Mouse (Mus musculus): ENCODE measurements around the gene Dusp8. TPM values are rescaled to one million over a fixed set of nuclear protein-coding genes. Genes with fewer than 3 reads are reported as not detected.

The Dusp8 gene
- 5.1 TPM for polyA plus RNA-seq (2017; shearing (Covaris generic))

DNA sequence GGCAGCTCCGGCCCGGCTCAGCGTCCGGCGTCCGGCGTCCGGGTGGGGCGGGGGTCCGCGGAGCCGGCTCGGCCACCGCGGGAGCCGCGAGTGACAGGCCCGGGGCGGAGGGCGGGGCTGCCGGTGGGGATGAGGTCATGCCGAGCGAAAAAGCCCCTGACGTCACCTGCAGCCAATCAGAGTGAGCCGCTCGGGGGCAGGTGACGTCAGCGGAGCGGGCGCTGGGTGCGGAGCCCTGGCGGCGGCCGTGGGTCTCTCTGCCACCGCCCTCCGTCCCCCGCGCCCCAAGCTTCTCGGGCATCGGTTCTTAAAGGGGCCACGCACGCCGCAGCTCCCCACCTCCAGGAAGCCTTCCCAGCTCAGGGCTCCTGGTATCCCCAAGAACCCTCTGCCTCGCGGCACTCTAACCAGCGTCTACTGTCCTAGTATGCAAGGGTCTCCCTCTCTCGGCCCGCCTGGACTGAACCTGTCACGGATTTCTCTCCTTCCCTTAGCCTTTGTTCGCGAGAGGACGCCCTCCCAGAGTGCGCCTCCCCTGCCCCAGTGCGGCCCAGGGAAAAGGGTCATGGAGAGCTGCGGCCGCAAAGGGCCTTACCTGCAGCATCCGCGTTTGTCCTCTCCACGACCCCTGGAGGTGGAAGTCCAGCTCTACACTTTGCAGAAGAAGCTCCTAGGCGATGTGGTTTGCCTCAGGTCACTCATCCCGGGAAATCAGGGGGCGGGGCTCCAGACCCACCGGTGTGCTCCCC, at the start of gene Dusp8:
TSS of gene Dusp8 (minus strand) at position 661 of the 749 bp plus-strand sequence.

GRCm38 (mm10) chr7:142144507-142144906, 48.9 kb upstream of the Dusp8 start, which contains the start of gene Gm45337:
Gm45337 (minus strand) TSS chr7:142144607.

DNA sequence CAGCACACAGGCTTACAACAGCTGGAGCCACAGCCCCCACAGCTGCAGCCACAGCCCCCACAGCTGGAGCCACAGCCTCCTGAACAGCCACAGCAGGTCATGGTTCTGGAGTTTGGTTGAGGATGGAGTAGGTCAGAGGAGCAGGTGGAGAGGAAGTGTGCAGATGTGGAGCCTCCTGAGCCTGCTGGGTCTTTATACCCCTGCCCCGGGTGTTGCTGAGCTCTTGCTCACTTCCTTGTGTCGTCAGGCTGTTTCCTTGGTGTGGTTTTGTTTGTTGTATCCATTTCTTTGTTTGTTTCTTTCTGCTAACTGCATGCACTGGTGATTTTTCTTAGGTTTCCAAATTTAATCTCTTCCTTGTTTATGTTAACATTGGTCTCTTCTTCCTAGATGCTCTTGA, 40.3 kb upstream of the Dusp8 start, which contains the start of gene Gm39115:
TSS of gene Gm39115 (minus strand) at position 101 of the 400 bp plus-strand sequence.

GRCm38 (mm10) chr7:142120629-142121028, 25.0 kb upstream of the Dusp8 start, which contains the start of gene Gm45618:
Gm45618 (minus strand) TSS chr7:142120729.

GRCm38 (mm10) chr7:142060931-142061565, 34.6 kb downstream of the Dusp8 start, which contains the start of gene Mob2:
Mob2 (minus strand) TSS chr7:142061065.

Other genes with a start within 250 kb of the Dusp8 start
- 76.0 TPM for gene Tollip, start 177.3 kb downstream of the Dusp8 start, polyA plus RNA-seq (2017; shearing (Covaris generic))
- 0.88 TPM for gene Brsk2, start 146.1 kb downstream of the Dusp8 start, polyA plus RNA-seq (2017; shearing (Covaris generic))
- 154 TPM for gene Mob2, start 34.8 kb downstream of the Dusp8 start, polyA plus RNA-seq (2017; shearing (Covaris generic))
- not detected for gene Gm45618, start 24.9 kb upstream of the Dusp8 start, polyA plus RNA-seq (2017; shearing (Covaris generic))
- not detected for gene Gm39115, start 40.2 kb upstream of the Dusp8 start, polyA plus RNA-seq (2017; shearing (Covaris generic))
- gene Gm45337, start 48.8 kb upstream of the Dusp8 start, polyA plus RNA-seq (2017; shearing (Covaris generic)), result not detected
- gene Gm29735, start 61.3 kb upstream of the Dusp8 start, polyA plus RNA-seq (2017; shearing (Covaris generic)), result not detected
- not detected for gene Gm4553, start 69.9 kb upstream of the Dusp8 start, polyA plus RNA-seq (2017; shearing (Covaris generic))
- gene Krtap5-2, start 80.2 kb upstream of the Dusp8 start, polyA plus RNA-seq (2017; shearing (Covaris generic)), result not detected
- gene Gm10153, start 94.5 kb upstream of the Dusp8 start, polyA plus RNA-seq (2017; shearing (Covaris generic)), result not detected
- gene Krtap5-3, start 105.5 kb upstream of the Dusp8 start, polyA plus RNA-seq (2017; shearing (Covaris generic)), result not detected
- not detected for gene Gm7579, start 116.0 kb upstream of the Dusp8 start, polyA plus RNA-seq (2017; shearing (Covaris generic))
- not detected for gene Krtap5-5, start 134.1 kb upstream of the Dusp8 start, polyA plus RNA-seq (2017; shearing (Covaris generic))
- not detected for gene Gm40460, start 145.2 kb upstream of the Dusp8 start, polyA plus RNA-seq (2017; shearing (Covaris generic))
- gene Gm2431, start 162.5 kb upstream of the Dusp8 start, polyA plus RNA-seq (2017; shearing (Covaris generic)), result not detected
- gene Gm4559, start 178.5 kb upstream of the Dusp8 start, polyA plus RNA-seq (2017; shearing (Covaris generic)), result not detected
- not detected for gene Krtap5-1, start 201.3 kb upstream of the Dusp8 start, polyA plus RNA-seq (2017; shearing (Covaris generic))
- not detected for gene Krtap5-4, start 207.7 kb upstream of the Dusp8 start, polyA plus RNA-seq (2017; shearing (Covaris generic))